Mouse (Mus musculus) frontal cortex, postnatal 25 days (tissue): ENCODE measurements around the gene Vmn1r3.
"Not testable (repeated sequence)": the region's sequence is repeated elsewhere in the genome, so short reads cannot be mapped to it uniquely, and the experiment has no call there.

Experiments
- DNase-seq, 2 experiments: peaks; one replicate each; pipeline ENCODE4 v3.0.0; 2022; ENCODE audit warnings: low spot score in 2 of 2

The Vmn1r3 gene

DNA sequence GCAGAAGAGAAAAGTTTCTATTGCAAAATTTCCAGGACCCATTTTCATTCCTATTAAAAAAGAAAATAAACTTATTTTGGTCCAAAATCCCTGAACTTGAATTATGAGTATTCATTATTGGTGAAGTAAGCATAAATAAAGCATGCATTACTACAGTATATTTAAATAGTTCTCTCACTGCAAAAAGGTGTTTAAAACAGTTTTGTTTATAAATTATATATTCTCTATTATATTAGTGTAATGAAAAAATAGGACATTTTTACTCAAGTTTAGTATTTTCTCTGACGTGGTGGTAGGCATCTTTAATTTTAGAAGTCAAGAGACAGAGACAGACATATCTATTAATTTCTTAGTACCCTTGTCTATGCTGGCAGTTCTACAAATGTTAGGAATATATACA lies at the start of gene Vmn1r3:
Gene Vmn1r3, minus strand, starts transcription at position 101 of the 400 bp plus-strand sequence.
- DNase-seq = not testable (repeated sequence)

- no peak for DNase-seq
Measured at GRCm38 (mm10) chr4:3232053-3232452, 46.9 kb upstream of the Vmn1r3 start.

- DNase-seq = no peak
Measured at GRCm38 (mm10) chr4:3230908-3231684, 45.9 kb upstream of the Vmn1r3 start.

GRCm38 (mm10) chr4:3229532-3229931 lies 44.4 kb upstream of the Vmn1r3 start:
- DNase-seq = no peak

GRCm38 (mm10) chr4:3228476-3228875 lies 43.3 kb upstream of the Vmn1r3 start:
- DNase-seq = no peak

DNA sequence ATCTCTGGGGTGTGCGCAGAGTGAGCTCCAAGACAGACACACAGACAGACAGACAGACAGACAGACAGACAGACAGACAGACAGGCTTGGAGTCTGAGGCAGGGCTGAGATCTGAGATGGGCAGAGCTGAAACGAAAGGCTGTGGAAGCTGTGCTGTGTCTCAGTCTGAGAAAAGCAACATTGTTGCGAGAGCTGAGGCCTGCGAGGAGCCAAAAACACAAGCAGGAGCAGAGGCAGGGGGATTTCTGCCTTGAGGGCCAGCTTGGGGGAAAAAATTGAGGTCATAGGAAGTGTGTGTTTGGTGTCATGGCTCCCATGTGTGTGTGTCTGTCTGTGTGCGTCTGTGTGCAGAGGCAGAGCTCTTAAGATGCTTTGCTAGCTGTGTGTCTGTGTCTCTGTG lies 42.6 kb upstream of the Vmn1r3 start:
- DNase-seq = no peak

DNA sequence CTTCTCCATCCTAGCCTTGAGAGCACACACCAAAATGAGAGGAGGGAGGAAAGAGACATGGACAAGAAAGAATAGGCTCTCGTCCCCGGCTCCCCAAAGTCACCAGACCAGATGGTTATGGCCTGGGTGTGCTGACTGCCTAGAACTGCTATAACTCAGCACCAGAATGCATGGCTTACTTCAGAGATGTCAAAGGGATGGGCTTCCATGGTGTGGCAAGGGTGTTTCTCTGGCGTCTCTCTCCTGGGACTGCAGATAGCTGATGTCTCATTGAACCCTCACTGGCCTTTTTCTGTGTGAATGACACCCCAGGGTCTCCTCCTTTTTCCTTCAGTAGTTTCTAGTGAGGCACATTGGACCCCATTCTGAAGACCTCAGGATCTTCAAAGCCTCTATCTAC lies 41.3 kb upstream of the Vmn1r3 start:
- no peak for DNase-seq

GRCm38 (mm10) chr4:3225416-3225815 lies 40.3 kb upstream of the Vmn1r3 start:
- not testable (repeated sequence) for DNase-seq

DNA sequence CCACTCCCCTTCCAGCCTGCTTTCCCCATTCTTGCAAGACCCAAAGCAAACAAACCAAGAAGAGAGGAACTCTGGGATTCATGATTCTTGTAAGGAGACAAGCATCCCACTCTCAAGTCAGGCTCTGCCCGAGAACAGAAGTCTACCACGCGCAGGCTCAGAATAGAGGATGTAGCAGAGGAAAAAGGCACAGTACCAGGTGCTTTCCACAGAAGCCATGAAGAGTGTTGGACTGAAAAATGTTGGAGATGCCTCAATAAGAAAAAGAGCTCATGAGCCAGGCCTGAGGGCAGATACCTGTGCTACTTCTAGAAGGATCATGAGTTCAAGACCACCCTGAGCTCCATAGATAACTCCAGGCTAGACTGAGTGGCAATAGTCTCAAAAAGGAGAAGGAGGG lies 39.7 kb upstream of the Vmn1r3 start:
- not testable (repeated sequence) for DNase-seq

GRCm38 (mm10) chr4:3223483-3224209 lies 38.5 kb upstream of the Vmn1r3 start:
- DNase-seq = not testable (repeated sequence)

DNA sequence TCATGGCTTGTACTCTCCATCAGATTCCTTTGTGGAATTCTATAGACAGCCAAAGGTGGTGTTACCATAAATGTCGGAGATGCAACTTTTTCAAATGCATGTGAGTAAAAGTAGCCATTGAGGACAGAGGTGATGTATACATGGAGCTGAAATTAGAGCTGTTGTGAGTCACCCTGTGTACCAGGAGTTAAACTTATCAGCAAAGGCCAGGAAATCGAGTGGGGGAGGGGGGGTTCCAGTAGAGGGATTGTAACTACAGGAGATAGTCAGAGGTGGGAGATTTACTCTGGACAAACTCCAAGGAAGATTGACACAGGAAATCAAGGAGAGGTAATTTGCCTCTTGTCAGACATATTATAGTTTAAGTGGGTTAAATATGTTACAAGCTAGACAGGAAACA lies 31.2 kb upstream of the Vmn1r3 start:
- not testable (repeated sequence) for DNase-seq

DNA sequence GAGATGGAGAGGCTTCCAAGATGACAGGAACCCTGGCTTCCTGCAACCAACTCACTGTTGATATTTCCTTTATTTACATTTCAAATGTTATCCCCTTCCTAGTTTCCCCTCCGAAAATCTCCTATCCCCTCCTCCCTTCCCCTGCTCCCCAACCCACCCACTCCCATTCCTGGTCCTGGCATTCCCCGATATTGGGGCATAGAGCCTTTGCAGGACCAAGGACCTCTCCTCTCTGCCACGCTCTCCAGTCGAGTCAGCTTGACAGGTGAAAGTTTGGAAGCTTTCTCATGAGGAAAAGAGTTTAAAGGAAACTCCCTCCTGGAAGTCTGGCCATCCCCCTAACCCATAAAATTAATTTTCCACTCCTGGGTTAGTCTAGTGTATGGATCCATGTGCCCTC lies 28.2 kb upstream of the Vmn1r3 start:
- not testable (repeated sequence) for DNase-seq

- not testable (repeated sequence) for DNase-seq
Measured at GRCm38 (mm10) chr4:3209643-3210217, 24.6 kb upstream of the Vmn1r3 start.

DNA sequence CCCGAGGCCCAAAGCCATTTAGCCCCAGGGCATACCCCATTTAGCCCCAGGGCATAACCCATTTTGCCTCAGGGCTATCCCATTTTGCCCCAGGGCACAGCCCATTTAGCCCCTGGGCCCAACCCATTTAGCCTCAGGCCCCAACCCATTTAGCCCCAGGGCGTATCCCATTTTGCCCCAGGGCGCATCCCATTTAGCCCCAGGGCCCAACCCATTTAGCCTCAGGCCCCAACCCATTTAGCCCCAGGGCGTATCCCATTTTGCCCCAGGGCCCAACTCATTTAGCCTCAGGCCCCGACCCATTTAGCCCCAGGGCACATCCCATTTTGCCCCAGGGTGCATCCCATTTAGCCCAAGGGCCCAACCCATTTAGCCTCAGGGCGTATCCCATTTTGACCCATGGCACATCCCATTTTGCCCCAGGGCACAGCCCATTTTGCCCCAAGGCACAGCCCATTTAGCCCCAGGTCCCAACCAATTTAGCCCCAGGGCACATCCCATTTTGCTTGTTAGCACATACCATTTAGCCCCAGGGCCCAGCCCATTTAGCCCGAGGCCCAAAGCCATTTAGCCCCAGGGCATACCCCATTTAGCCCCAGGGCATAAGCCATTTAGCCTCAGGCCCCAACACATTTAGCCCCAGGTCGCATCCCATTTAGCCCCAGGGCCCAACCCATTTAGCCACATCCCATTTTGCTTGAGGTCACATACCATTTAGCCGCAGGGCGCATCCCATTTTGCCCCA lies 8.2 kb downstream of the Vmn1r3 start:
- not testable (repeated sequence) for DNase-seq

- DNase-seq = not testable (repeated sequence)
Measured at GRCm38 (mm10) chr4:3176195-3176594, 9.0 kb downstream of the Vmn1r3 start.

GRCm38 (mm10) chr4:3175756-3176155 lies 9.4 kb downstream of the Vmn1r3 start:
- DNase-seq = not testable (repeated sequence)

DNA sequence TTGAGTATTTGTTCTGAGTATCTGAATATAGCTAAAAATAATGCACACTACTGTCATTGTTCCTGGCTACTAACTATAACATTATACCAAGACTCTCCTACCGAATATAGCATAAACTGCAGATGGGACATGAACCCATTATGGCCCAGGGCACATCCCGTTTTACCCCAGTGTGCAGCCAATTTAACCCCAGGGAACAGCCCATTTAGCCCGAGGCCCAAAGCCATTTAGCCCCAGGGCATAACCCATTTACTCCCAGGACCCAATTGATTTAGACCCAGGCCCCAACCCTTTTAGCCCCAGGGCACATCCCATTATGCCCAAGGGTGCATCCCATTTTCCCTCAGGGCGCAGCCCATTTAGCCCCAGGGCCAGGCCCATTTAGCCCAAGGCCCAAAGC lies 10.6 kb downstream of the Vmn1r3 start:
- DNase-seq = not testable (repeated sequence)

- not testable (repeated sequence) for DNase-seq
Measured at GRCm38 (mm10) chr4:3167020-3167419, 18.1 kb downstream of the Vmn1r3 start, which contains the start of gene Vmn1r2. TSS of gene Vmn1r2 (plus strand) at chr4:3167320.

DNA sequence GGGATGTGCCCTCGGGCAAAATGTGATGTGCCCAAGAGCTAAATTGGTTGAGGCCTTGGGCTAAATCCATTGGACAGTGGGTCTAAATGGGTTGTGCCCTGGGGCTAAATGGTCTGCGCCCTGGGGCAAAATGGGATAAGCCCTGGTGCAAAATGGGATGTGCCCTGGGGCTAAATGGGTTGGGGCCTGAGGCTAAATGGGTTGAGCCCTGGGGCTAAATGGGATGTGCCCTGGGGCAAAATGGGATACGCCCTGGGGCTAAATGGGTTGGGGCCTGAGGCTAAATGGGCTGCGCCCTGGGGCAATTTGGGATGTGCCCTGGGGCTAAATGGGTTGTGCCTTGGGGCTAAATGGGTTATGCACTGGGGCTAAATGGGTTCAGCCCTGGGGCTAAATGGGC lies 20.1 kb downstream of the Vmn1r3 start:
- no peak for DNase-seq

DNA sequence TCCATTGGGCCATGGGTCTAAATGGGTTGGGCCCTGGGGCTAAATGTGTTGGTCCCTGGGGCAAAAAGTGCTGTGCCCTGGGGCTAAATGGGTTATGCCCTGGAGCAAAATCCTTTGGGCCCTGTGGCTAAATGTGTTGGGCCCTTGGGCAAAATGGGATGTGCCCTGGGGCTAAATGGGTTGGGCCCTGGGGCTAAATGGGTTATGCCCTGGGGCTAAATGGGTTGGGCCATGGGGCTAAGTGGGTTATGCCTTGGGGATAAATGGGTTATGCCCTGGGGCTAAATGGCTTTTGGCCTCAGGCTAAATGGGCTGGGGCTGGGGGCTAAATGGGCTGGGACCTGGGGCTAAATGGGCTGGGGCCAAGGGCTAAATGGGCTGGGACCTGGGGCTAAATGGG lies 20.7 kb downstream of the Vmn1r3 start:
- not testable (repeated sequence) for DNase-seq

DNA sequence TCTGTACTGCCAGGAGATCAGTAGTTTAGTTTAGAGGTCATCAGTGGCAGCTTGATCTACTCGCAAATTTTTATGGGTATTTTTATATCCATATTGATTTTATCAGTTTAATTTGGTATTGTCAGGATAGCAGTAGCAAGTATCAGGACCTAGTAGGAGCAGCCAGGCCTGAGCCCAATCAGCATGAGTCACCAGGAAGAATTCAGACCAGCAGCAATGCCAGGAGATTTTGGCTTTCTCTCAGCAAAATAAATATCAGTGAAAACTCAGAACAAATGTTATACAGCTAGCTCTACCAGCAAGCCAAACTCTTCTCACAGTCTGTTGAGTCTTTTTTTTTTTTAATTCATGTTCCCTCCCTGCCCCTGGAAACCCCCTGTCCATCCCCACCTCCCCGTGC lies 31.8 kb downstream of the Vmn1r3 start:
- not testable (repeated sequence) for DNase-seq

GRCm38 (mm10) chr4:3147926-3148325 lies 37.2 kb downstream of the Vmn1r3 start:
- DNase-seq = not testable (repeated sequence)
